Mouse (Mus musculus) embryo, embryonic 10 days (tissue): ENCODE results near the gene Il15ra.

ENCODE experiments used
- DNase-seq: peaks from one replicate; pipeline ENCODE4 v3.0.0-alpha.2; 2015; ENCODE audit warnings: low spot score

Il15ra gene

GRCm38 (mm10) chr2:11778087-11778823 lies 73.2 kb downstream of the Il15ra start:
- peak; percentile 90 for DNase-seq
